Mouse (Mus musculus): Measurements from ENCODE around the gene Zfp622.

Gene Zfp622

DNA sequence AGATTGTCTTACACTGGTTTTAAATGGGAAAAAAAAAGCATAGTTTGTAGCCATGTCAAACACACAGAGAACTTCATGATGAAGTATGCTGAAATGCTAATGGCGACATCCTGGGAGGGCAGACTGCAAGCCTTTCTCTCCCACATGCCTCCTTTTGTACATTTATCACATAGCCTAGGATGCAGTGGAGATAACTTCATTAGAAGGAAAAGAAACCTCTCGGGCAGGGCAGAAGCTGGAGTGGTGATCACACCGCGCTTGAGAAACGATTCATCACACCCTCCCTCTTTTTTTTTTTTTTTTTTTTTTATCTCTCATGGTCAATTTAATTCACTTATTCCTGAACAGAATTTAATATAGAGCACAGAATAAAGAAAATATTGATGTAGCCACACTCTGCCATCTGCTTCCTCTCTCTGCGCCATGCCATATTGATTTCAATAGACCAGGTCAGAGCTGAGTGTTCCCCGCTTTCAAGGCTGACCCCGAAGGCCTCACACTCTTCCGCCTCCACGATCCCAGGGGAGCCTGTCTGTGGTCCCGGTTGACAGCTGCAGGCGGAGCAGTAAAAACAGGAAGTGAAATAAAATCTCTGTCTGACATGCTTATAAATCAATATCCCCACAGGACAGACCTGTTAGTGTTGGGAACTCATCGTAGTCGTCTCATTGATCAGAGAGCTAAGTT lies 32.0 kb downstream of the Zfp622 start:
- TF ChIP-seq GATA4 (IDR thresholded peaks at IDR 0.05; ENCODE audit: insufficient replicate concordance, low read length): no peak

DNA sequence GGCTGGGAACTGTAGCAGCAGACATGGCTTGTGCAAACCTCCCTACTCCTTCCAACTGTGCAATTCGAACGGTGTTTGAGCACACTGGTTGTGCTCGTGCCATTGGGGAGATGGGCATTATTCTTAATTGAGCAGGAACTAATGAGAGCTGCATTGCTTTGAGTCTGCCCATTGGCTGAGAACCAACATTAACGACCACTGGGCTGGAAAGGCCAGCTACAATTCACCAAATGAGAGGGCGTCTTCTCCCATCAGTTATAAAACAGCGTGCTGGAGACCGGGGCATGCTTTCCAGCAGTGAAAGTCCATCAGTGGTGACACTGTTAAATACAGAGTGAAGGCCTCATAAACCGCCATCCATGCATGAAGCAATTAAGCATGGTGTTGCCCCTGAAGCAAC lies 37.6 kb downstream of the Zfp622 start:
- no peak for TF ChIP-seq GATA4 (IDR thresholded peaks at IDR 0.05; ENCODE audit: insufficient replicate concordance, low read length)

DNA sequence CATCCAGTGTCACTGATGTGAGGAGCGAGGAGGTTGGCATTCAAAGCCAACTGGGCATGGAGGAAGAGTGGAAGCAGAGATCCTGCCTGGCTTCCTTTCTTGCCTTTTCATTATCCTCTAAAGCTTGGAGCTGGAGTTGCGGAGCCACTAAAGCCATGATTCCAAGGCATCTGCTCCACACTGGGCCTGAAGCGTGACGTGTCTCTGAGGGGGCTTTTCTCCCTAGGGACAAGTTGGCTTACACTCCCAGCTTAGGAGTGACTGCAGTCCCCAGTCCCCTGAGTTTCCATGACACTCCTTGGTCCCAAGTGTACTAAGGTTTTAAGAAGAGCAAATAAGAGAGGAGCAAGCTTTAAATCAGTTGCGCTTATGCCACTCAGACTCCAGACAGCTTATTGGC lies 38.5 kb downstream of the Zfp622 start:
- TF ChIP-seq GATA4 (IDR thresholded peaks at IDR 0.05; ENCODE audit: insufficient replicate concordance, low read length): no peak

DNA sequence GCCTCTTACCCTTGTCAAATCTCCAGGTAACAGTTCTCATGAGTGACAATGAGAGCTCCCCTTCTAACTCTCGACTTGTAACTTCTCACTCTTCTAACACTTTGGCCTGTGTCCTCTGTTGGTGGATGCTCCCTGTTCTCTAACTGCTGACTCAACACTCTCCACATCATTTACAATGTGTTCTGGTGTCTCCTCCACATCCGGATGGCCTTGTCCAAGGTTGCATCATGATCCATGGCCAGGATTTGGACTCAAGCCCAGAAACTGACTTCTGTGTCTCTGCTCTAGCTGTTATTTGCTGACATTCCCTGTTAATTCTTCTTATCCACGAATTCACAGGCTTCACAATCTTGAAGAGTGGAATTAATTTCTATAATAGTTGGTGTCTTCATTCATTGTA lies 47.5 kb downstream of the Zfp622 start:
- no peak for TF ChIP-seq GATA4 (IDR thresholded peaks at IDR 0.05; ENCODE audit: insufficient replicate concordance, low read length)

DNA sequence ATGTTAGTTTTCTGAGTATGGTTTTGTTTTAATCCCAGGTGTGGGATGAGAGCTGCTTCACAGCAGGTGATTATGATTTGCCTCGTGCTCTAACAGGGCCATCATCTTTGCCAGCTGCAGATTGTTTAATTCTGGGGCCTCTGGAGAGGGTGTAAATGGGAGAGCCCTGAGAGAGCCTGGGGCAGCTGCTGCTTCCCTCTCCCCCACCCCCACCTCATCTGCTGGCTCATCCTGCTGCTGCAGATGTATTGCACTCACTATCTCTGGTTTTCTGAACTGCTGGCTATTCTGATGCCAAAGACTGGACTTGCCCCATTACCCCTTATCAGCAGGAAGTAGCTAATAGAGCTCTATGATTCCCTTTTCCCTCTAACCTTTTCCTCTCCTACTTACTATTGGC lies 56.4 kb downstream of the Zfp622 start:
- no peak for TF ChIP-seq GATA4 (IDR thresholded peaks at IDR 0.05; ENCODE audit: insufficient replicate concordance, low read length)

DNA sequence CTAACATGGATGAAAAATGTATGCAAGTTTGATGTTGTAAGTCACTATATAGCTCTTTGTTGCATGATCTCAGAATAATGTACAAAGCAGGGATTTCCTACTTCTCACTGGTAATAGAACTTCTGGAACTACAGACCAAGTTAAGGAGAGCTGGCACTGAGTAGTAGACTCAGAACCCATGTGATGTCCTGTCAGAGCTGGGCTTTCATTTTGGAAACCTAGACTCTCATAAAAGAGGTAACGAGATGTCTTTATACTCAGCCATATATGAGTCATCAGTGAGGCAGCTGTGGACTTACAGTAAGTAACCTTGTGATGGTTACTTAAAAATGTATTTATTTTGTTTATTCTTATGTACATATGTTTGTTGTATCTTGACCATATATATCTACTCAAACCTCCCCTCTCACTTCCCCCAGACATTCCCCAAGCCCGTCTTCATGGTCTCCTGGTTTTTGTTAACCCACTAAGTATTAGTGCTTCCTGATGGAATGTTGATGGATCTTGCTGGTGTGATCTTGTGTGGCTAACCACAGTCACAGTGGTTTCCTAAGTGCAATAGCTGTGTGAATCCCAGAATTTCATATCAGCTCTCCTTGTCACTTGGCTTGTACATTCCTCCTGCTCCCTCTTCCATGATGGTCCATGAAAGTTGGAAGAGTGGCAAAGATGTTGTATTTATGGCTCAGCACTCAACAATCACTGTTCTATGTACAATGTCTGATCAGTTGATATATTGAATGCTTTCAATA lies 57.2 kb downstream of the Zfp622 start:
- no peak for TF ChIP-seq GATA4 (IDR thresholded peaks at IDR 0.05; ENCODE audit: insufficient replicate concordance, low read length)

All from liver, adult (tissue).